Mouse (Mus musculus): Measurements from ENCODE around the gene Strc. TPM values are rescaled to one million over a fixed set of nuclear protein-coding genes. Genes with fewer than 3 reads are reported as not detected.
"Not testable (repeated sequence)": the region's sequence is repeated elsewhere in the genome, so short reads cannot be mapped to it uniquely, and the experiment has no call there.

Strc gene
- polyA plus RNA-seq (2015; fragmentation: Nextera tagmentation; extraction: Ambion mirVana) = not detected in 2 replicates

DNA sequence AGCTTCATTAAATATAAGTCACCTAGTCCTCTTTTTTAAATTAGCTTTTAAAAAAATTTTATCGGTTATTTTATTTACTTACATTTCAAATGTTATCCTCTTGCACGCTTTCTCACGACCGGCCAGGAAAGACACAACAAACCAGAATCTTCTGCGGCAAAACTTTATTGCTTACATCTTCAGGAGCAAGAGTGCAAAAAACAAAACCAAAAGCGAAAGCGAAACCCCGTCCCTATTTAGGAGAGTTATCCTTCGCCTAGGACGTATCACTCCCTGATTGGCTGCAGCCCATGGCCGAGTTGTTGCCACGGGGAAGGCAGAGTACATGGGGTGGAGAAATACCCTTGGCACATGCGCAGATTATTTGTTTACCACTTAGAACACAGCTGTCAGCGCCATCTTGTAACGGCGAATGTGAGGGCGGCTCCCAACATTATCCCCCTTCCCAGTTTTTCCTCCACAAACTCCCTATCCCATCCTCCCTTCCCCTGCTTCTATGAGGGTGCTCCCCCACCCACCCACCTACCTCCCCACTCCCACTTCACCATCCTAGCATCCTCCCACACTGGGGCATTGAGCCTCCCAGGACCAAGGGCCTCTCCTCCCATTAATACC lies at the start of gene Strc:
Strc (minus strand) TSS at position 208 of the 615 bp plus-strand sequence.
- H3K27ac ChIP-seq (ENCODE audit: low read length); H3K4me1 ChIP-seq (ENCODE audit: control insufficient read depth, low read depth, low read length); H3K4me2 ChIP-seq (ENCODE audit: low read depth, low read length); ATAC-seq (ENCODE audit: low read depth); H3K36me3 ChIP-seq (ENCODE audit: control insufficient read depth, insufficient read depth); H3K9ac ChIP-seq (ENCODE audit: low read depth, low read length); H3K9me3 ChIP-seq (replicated peaks; ENCODE audit: control insufficient read depth, low read length); H3K27me3 ChIP-seq (ENCODE audit: control insufficient read depth, insufficient read depth, low read depth, low read length); H3K4me3 ChIP-seq (ENCODE audit: low read depth, low read length): not testable (repeated sequence)
- WGBS (ENCODE audit: insufficient replicate concordance) = 84% methylated on average over 15 of the region's 17 CpGs

DNA sequence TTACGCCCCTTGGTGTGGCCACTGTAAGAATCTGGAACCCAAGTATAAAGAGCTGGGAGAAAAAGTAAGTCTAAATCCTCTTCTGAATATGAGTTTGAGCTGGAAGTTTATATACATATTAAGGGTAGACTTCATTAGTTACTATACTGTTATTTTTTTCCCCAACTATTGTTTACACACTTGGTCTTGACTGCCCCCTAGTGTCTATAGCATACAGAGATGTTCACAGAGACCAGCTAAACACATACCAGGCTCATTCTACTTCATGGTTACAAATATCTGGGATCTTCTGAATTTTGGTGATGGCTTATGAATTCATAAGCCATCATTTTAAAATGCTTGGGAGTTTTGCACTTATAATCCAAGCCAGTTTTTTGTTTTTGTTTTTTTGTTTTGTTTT lies 47.9 kb upstream of the Strc start:
- WGBS (ENCODE audit: insufficient replicate concordance) = 94% methylated on average over 1 of the region's 1 CpGs
- H3K4me1 ChIP-seq (ENCODE audit: control insufficient read depth, low read depth, low read length) = no peaks in the 10 kb centered on the region
- ATAC-seq (ENCODE audit: low read depth) = no peak
- no peak overlapping the region for H3K27ac ChIP-seq (ENCODE audit: low read length)
- no peak overlapping the region for H3K4me2 ChIP-seq (ENCODE audit: low read depth, low read length)
- no peak overlapping the region for H3K4me3 ChIP-seq (ENCODE audit: low read depth, low read length)
- H3K36me3 ChIP-seq (ENCODE audit: control insufficient read depth, insufficient read depth) = peaks cover 64% of the 10 kb centered on the region
- H3K9me3 ChIP-seq (replicated peaks; ENCODE audit: control insufficient read depth, low read length) = no peaks in the 10 kb centered on the region
- H3K9ac ChIP-seq (ENCODE audit: low read depth, low read length) = no peak overlapping the region
- H3K27me3 ChIP-seq (ENCODE audit: control insufficient read depth, insufficient read depth, low read depth, low read length) = no peaks in the 10 kb centered on the region

DNA sequence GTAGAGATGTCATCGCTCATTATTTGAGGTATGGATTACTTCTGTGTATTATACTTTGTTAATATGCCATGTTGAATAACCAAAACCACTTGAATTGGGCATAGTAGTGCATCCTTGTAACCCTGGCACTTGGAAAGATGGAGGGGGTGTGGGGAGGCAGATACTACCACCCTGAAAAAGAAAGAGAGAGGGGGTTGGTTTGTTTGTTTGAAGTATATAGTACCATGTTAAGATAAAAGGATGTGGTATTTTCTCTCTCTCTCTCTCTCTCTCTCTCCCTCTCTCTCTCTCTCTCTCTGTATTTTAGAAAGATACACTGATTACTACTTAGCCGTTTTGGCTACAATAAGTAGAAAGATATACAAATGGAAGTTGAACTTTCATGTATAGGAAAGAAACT lies 38.9 kb upstream of the Strc start:
- ATAC-seq (ENCODE audit: low read depth) = no peak
- Histone ChIP-seq H3K9me3 (replicated peaks; ENCODE audit: control insufficient read depth, low read length) (no peaks in the 10 kb centered on the region), H3K27me3 (ENCODE audit: control insufficient read depth, insufficient read depth, low read depth, low read length) (no peaks in the 10 kb centered on the region), H3K4me2 (ENCODE audit: low read depth, low read length) (no peak overlapping the region), H3K27ac (ENCODE audit: low read length) (no peak overlapping the region), H3K4me1 (ENCODE audit: control insufficient read depth, low read depth, low read length) (no peaks in the 10 kb centered on the region), H3K4me3 (ENCODE audit: low read depth, low read length) (no peak overlapping the region), H3K36me3 (ENCODE audit: control insufficient read depth, insufficient read depth) (peaks cover 30% of the 10 kb centered on the region), H3K9ac (ENCODE audit: low read depth, low read length) (no peak overlapping the region)
- WGBS (ENCODE audit: insufficient replicate concordance) = 69% methylated on average over 2 of the region's 2 CpGs

DNA sequence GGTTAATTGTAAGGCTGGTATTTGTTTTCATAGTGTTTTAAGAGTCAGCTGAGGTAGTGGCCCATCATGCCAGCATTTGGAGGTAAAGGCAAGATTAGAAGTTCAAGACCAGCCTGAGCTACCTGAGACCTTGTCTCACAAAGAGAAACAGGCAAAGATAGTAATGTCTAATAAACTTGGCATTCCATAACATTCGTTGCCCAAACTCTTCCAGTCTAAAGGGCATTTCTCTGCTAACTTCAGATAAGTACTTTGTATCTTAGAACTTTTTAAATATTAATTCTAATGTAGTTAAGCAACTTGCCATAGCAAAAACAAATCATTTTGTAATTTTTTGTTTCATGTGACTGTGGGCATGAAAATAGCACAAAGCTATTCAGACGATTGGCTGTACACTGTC lies 36.2 kb upstream of the Strc start:
- Histone ChIP-seq H3K9ac (ENCODE audit: low read depth, low read length) (no peak overlapping the region), H3K27ac (ENCODE audit: low read length) (no peak overlapping the region), H3K9me3 (replicated peaks; ENCODE audit: control insufficient read depth, low read length) (no peaks in the 10 kb centered on the region), H3K4me3 (ENCODE audit: low read depth, low read length) (no peak overlapping the region), H3K4me1 (ENCODE audit: control insufficient read depth, low read depth, low read length) (no peaks in the 10 kb centered on the region), H3K36me3 (ENCODE audit: control insufficient read depth, insufficient read depth) (peaks cover 15% of the 10 kb centered on the region), H3K4me2 (ENCODE audit: low read depth, low read length) (no peak overlapping the region), H3K27me3 (ENCODE audit: control insufficient read depth, insufficient read depth, low read depth, low read length) (no peaks in the 10 kb centered on the region)
- WGBS (ENCODE audit: insufficient replicate concordance) = 64% methylated on average over 2 of the region's 2 CpGs
- no peak for ATAC-seq (ENCODE audit: low read depth)

DNA sequence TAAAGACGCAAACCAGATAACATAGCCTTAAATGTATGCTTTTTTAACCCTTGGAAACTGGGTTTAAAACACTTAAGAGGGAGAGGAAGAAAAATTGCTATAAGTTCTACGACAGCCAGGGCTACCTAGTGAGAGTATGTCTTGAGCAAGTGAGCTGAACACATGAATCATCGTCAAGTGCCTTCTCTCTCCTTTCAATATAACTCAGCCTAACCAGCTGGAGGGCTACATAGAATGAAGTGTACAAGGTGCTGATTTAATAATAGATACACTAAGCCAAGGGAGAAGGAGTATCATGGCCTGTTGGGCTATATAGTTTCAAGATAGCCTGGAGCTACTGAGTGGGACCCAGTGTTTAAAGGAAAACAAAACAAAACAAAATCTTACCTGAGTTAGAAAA lies 31.5 kb upstream of the Strc start:
- 83% methylated on average over 3 of the region's 3 CpGs for WGBS (ENCODE audit: insufficient replicate concordance)
- Histone ChIP-seq H3K4me1 (ENCODE audit: control insufficient read depth, low read depth, low read length) (peaks cover 12% of the 10 kb centered on the region), H3K4me2 (ENCODE audit: low read depth, low read length) (no peak overlapping the region), H3K36me3 (ENCODE audit: control insufficient read depth, insufficient read depth) (peaks cover 9% of the 10 kb centered on the region), H3K27me3 (ENCODE audit: control insufficient read depth, insufficient read depth, low read depth, low read length) (no peaks in the 10 kb centered on the region), H3K9ac (ENCODE audit: low read depth, low read length) (no peak overlapping the region), H3K4me3 (ENCODE audit: low read depth, low read length) (no peak overlapping the region), H3K27ac (ENCODE audit: low read length) (no peak overlapping the region), H3K9me3 (replicated peaks; ENCODE audit: control insufficient read depth, low read length) (no peaks in the 10 kb centered on the region)
- ATAC-seq (ENCODE audit: low read depth) = no peak

DNA sequence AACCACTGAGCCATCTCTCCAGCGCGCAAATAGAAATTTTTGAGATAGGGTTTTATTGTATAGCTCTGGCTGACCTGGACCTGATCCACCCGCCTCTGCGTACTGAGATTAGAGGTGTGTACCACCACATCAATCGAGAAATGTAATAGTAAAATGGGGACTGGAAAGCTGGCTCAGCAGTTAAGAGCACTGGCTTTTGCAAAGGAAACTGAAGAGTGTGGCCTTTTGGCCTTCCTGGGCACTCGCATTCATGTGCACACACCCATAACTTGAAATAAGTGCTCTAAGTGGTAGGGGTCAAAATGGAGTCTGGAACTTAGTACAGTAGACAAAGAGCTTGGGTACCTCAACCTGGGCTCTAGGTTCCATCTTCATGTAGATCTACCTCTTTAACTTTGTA lies 29.4 kb upstream of the Strc start:
- no peaks in the 10 kb centered on the region for H3K27me3 ChIP-seq (ENCODE audit: control insufficient read depth, insufficient read depth, low read depth, low read length)
- H3K36me3 ChIP-seq (ENCODE audit: control insufficient read depth, insufficient read depth) = peaks cover under 1% of the 10 kb centered on the region; the same call in 1 of the 2 replicates
- no peaks in the 10 kb centered on the region for H3K9me3 ChIP-seq (replicated peaks; ENCODE audit: control insufficient read depth, low read length)
- no peak overlapping the region for H3K4me2 ChIP-seq (ENCODE audit: low read depth, low read length)
- 81% methylated on average over 6 of the region's 6 CpGs for WGBS (ENCODE audit: insufficient replicate concordance)
- H3K27ac ChIP-seq (ENCODE audit: low read length) = no peak overlapping the region
- no peak overlapping the region for H3K4me3 ChIP-seq (ENCODE audit: low read depth, low read length)
- ATAC-seq (ENCODE audit: low read depth) = no peak
- no peak overlapping the region for H3K9ac ChIP-seq (ENCODE audit: low read depth, low read length)
- H3K4me1 ChIP-seq (ENCODE audit: control insufficient read depth, low read depth, low read length) = peaks cover 18% of the 10 kb centered on the region

DNA sequence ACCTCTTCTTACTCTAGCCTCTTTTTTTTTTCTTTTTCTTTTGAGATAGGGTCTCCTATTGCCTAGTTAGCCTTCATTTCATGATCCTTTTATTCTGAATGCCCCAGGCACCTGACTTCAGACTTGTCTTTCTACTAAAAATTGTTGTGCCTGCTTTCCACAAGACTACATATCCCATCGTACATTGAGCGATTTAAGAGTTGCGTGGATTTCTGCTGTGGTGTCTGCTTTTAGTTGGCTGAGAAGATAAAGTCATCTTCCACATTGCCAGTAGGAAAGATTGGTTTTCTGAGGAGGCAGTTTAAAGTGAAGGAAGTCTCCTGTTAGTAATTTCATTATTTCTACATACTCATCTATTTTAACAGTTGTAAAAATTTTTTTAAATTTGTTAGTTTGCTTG lies 28.6 kb upstream of the Strc start:
- no peak for ATAC-seq (ENCODE audit: low read depth)
- H3K4me1 ChIP-seq (ENCODE audit: control insufficient read depth, low read depth, low read length) = peaks cover 18% of the 10 kb centered on the region

DNA sequence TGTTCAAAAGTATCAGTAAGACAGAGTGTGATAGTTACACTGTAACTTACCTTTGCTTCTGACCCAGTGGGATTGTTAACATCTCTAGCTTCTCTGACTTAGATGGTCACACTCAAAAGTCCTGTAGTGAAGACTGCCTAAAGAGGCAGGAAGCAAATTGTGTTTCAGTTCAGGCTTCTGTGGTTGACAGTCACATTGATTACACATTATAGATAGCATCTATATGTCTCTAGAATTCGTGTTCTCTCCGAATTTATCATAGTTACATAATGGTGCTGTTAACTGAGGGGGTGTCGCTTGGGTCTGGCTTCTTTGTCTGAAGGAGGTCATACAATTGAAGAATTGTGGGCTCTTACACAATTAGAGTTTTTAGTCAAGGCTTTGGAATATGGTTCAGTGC lies 28.1 kb upstream of the Strc start:
- H3K9ac ChIP-seq (ENCODE audit: low read depth, low read length) = no peak overlapping the region; the same call in 1 of the 2 replicates
- H3K9me3 ChIP-seq (replicated peaks; ENCODE audit: control insufficient read depth, low read length) = no peaks in the 10 kb centered on the region
- H3K27ac ChIP-seq (ENCODE audit: low read length) = no peak overlapping the region
- no peak for ATAC-seq (ENCODE audit: low read depth)
- 23% methylated on average over 3 of the region's 3 CpGs for WGBS (ENCODE audit: insufficient replicate concordance)
- no peaks in the 10 kb centered on the region for H3K27me3 ChIP-seq (ENCODE audit: control insufficient read depth, insufficient read depth, low read depth, low read length)
- peak overlapping the region; percentile 66 for H3K4me2 ChIP-seq (ENCODE audit: low read depth, low read length)
- H3K4me1 ChIP-seq (ENCODE audit: control insufficient read depth, low read depth, low read length) = peaks cover 18% of the 10 kb centered on the region
- peak overlapping the region; percentile 35 for H3K4me3 ChIP-seq (ENCODE audit: low read depth, low read length)
- H3K36me3 ChIP-seq (ENCODE audit: control insufficient read depth, insufficient read depth) = no peaks in the 10 kb centered on the region; the same call in 1 of the 2 replicates

More for the DNA sequence above, 28.6 kb upstream of the Strc start:
- WGBS (ENCODE audit: insufficient replicate concordance) = 63% methylated on average over 3 of the region's 3 CpGs
- Histone ChIP-seq H3K27ac (ENCODE audit: low read length) (no peak overlapping the region), H3K9me3 (replicated peaks; ENCODE audit: control insufficient read depth, low read length) (no peaks in the 10 kb centered on the region), H3K4me3 (ENCODE audit: low read depth, low read length) (peak overlapping the region; percentile 35; the same call in 1 of the 2 replicates), H3K9ac (ENCODE audit: low read depth, low read length) (no peak overlapping the region), H3K4me2 (ENCODE audit: low read depth, low read length) (peak overlapping the region; percentile 66; the same call in 1 of the 2 replicates), H3K36me3 (ENCODE audit: control insufficient read depth, insufficient read depth) (no peaks in the 10 kb centered on the region; the same call in 1 of the 2 replicates), H3K27me3 (ENCODE audit: control insufficient read depth, insufficient read depth, low read depth, low read length) (no peaks in the 10 kb centered on the region)

DNA sequence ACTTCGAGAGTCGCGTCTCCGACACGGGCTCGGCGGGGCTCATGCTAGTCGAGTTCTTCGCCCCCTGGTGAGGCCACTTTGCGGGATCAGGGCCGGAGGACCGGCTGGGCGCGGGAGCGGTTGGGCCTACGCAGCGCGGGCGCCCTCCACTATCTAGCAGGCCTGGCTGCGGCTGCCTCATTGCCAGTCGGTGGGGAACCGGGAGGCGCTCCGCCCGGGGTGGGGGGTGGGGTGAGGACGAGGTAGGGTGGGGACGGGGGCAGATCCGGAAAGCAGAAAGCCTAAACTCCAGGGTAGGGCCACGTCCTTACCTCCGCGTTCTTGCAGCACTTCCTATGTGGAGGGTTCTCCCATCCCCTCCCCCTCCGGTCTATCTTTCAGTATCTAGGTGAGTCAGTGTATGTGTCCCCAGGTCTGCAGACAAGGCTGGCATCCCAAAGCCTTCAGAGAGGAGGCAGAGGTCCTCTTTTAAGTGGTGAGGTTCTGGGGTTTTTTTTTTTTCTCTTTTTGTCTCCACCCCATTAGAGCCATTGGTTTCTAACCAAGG lies 27.2 kb upstream of the Strc start:
- Histone ChIP-seq H3K27me3 (ENCODE audit: control insufficient read depth, insufficient read depth, low read depth, low read length) (no peaks in the 10 kb centered on the region), H3K4me2 (ENCODE audit: low read depth, low read length) (peak overlapping the region; percentile 66), H3K36me3 (ENCODE audit: control insufficient read depth, insufficient read depth) (no peaks in the 10 kb centered on the region; the same call in 1 of the 2 replicates), H3K4me3 (ENCODE audit: low read depth, low read length) (peak overlapping the region; percentile 95), H3K27ac (ENCODE audit: low read length) (peak overlapping the region; percentile 93), H3K4me1 (ENCODE audit: control insufficient read depth, low read depth, low read length) (peaks cover 18% of the 10 kb centered on the region), H3K9ac (ENCODE audit: low read depth, low read length) (peak overlapping the region; percentile 97), H3K9me3 (replicated peaks; ENCODE audit: control insufficient read depth, low read length) (no peaks in the 10 kb centered on the region)
- ATAC-seq (ENCODE audit: low read depth) = peak; percentile 58
- WGBS (ENCODE audit: insufficient replicate concordance) = 0% methylated on average over 32 of the region's 32 CpGs

Measured in liver, embryonic 16.5 days (tissue).